Mouse (Mus musculus): ENCODE measurements around the gene Mindy3. TPM values are rescaled to one million over a fixed set of nuclear protein-coding genes. Genes with fewer than 3 reads are reported as not detected.
A peak's percentile ranks its signal among the peaks of the same experiment; 100 is the strongest.
"Not testable (repeated sequence)": the region's sequence is repeated elsewhere in the genome, so short reads cannot be mapped to it uniquely, and the experiment has no call there.

Mindy3 gene
- polyA plus RNA-seq (2015; fragmentation: Nextera tagmentation; extraction: Ambion mirVana), result 47.8 and 50.6 TPM in 2 replicates

DNA sequence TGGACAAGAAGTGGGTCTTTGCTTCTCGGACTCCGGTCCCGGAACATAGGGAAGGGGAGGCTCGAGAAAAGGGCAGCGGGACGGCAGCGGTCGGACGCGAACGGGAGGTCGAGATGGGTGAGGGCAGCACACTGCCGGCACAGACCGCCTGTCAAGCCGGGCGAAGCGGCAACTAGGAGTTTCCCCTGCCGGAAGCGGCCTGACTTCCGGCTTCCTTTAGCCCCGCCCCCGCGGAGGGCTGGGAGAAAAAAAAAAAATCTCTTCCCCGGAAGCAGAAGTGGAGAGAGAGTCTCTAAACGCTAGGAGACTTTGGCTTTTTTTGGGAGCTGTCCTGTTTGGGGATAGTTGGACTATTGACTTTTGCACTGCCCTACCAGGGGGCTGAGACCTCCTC, at the start of gene Mindy3:
Mindy3 (minus strand) TSS at position 209 of the 394 bp plus-strand sequence.
- H3K4me1 ChIP-seq (replicated peaks), result peaks cover 17% of the 10 kb centered on the region
- no peaks in the 10 kb centered on the region for H3K36me3 ChIP-seq
- under 1% methylated on average over 25 of the region's 25 CpGs for WGBS
- H3K27ac ChIP-seq, result peak within 1 kb of the TSS; percentile 68
- H3K9ac ChIP-seq (replicated peaks), result peak within 1 kb of the TSS; percentile 75
- ATAC-seq, result peak; percentile 94
- H3K4me2 ChIP-seq (replicated peaks), result peak within 1 kb of the TSS; percentile 79
- peak within 1 kb of the TSS; percentile 64 for H3K4me3 ChIP-seq (replicated peaks)
- H3K9me3 ChIP-seq, result no peaks in the 10 kb centered on the region
- H3K27me3 ChIP-seq, result no peaks in the 10 kb centered on the region

GRCm38 (mm10) chr2:12459732-12460131, 40.5 kb upstream of the Mindy3 start:
- Histone ChIP-seq H3K27me3 (no peaks in the 10 kb centered on the region), H3K36me3 (no peaks in the 10 kb centered on the region), H3K27ac (no peak overlapping the region), H3K9ac (replicated peaks) (no peak overlapping the region), H3K4me3 (replicated peaks) (no peak overlapping the region), H3K9me3 (no peaks in the 10 kb centered on the region), H3K4me1 (replicated peaks) (no peaks in the 10 kb centered on the region), H3K4me2 (replicated peaks) (no peak overlapping the region)
- ATAC-seq, result no peak; the same call in 1 of the 2 replicates
- 76% methylated on average over 1 of the region's 1 CpGs for WGBS

- Histone ChIP-seq H3K9me3 (no peaks in the 10 kb centered on the region), H3K4me1 (replicated peaks) (no peaks in the 10 kb centered on the region), H3K27ac (no peak overlapping the region), H3K36me3 (no peaks in the 10 kb centered on the region), H3K4me3 (replicated peaks) (no peak overlapping the region), H3K4me2 (replicated peaks) (no peak overlapping the region), H3K9ac (replicated peaks) (no peak overlapping the region), H3K27me3 (no peaks in the 10 kb centered on the region)
- no peak for ATAC-seq
- 89% methylated on average over 3 of the region's 3 CpGs for WGBS
Observed at GRCm38 (mm10) chr2:12450108-12450507, 30.8 kb upstream of the Mindy3 start.

DNA sequence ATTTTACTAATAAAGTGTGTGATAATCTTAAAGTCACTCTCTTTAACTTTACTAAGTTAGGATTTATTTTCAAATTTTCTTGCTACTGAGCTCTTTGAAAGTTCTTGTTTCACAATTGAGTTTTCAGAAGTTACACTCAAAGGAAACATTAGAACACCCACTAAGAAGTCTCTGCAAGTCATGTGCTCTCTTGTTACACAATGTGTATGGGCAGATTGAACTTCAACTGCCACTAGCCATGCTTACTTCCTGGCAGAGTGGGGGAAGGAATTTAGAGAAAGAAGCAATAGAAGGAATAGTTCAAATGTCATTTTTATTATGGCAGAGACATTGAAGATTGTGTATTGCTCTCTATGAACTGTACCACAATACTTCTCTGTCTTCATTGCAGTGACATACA, 20.9 kb upstream of the Mindy3 start:
- Histone ChIP-seq H3K9ac (replicated peaks) (no peak overlapping the region), H3K27me3 (no peaks in the 10 kb centered on the region), H3K4me1 (replicated peaks) (no peaks in the 10 kb centered on the region), H3K4me2 (replicated peaks) (no peak overlapping the region), H3K4me3 (replicated peaks) (no peak overlapping the region), H3K27ac (no peak overlapping the region), H3K36me3 (no peaks in the 10 kb centered on the region), H3K9me3 (no peaks in the 10 kb centered on the region)
- no peak for ATAC-seq

- H3K36me3 ChIP-seq, result no peaks in the 10 kb centered on the region
- no peak overlapping the region for H3K4me3 ChIP-seq (replicated peaks)
- no peak for ATAC-seq
- H3K4me1 ChIP-seq (replicated peaks), result no peaks in the 10 kb centered on the region
- no peaks in the 10 kb centered on the region for H3K27me3 ChIP-seq
- H3K4me2 ChIP-seq (replicated peaks), result no peak overlapping the region
- H3K9me3 ChIP-seq, result no peaks in the 10 kb centered on the region
- H3K27ac ChIP-seq, result no peak overlapping the region
- no peak overlapping the region for H3K9ac ChIP-seq (replicated peaks)
- WGBS, result 47% methylated on average over 2 of the region's 2 CpGs
Observed at GRCm38 (mm10) chr2:12439543-12439942, 20.3 kb upstream of the Mindy3 start.

DNA sequence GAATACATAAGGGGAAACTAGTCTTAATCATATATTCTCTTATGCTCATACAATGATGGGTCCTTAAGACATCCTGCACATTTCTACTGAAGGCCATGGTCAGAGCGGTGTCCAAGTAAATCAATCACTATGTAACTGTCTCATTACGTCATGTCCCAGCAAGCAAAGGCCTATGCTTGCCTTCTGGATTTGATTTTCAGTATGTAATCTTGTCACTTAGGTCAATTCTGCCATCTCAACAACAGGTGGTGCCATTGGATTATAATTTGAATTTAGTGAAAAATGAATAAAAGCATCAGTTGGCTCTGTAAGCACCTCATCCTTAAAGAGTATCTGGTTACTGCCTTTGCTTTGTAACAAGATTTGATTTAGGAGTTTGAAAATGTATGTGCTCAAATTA, 18.9 kb upstream of the Mindy3 start:
- Histone ChIP-seq H3K9ac (replicated peaks) (no peak overlapping the region), H3K4me1 (replicated peaks) (no peaks in the 10 kb centered on the region), H3K27me3 (no peaks in the 10 kb centered on the region), H3K4me2 (replicated peaks) (no peak overlapping the region), H3K4me3 (replicated peaks) (no peak overlapping the region), H3K27ac (no peak overlapping the region), H3K9me3 (no peaks in the 10 kb centered on the region), H3K36me3 (no peaks in the 10 kb centered on the region)
- no peak for ATAC-seq
- 90% methylated on average over 2 of the region's 2 CpGs for WGBS

DNA sequence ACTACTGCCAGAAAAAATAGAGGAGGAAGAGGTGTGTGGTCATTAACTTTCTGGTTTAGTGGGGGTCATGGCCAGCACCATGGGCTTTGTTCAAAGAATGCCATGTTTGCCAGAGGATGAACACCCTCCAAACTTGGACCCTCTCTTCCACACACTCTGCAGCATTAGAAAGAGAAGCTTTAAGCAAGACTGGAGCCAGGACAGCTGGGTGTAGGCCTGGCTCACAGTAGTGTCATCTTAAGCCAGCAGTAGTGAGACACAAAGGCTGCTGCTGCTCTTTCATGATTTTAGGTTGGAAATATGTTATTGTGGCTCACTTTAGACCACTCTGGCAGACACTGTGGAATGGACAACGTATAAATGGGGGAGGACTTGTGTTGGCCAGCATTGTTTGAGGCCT, 12.8 kb upstream of the Mindy3 start:
- Histone ChIP-seq H3K4me2 (replicated peaks) (no peak overlapping the region), H3K27me3 (no peaks in the 10 kb centered on the region), H3K9ac (replicated peaks) (no peak overlapping the region), H3K36me3 (no peaks in the 10 kb centered on the region), H3K4me3 (replicated peaks) (no peak overlapping the region), H3K27ac (no peak overlapping the region), H3K9me3 (no peaks in the 10 kb centered on the region), H3K4me1 (replicated peaks) (no peaks in the 10 kb centered on the region)
- ATAC-seq, result no peak
- 88% methylated on average over 1 of the region's 1 CpGs for WGBS

DNA sequence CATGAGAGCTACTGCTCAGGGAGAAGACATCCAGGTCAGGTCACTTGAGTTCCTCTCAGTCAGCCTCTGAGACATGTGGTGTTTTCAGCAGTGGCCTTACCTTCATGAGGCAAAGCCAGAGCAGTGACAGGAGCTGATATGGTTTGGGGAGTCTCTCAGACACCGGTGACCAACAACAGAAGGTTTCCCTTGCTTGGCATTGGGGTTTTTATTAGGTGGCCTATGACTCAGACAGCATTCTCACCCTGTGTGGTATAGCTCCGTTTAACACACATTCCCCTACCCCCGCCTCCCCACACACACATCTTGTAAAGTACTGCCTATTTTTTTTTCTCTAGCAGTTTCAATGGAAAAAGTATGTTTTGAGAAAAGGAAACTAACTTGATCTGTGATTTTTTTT, 5.1 kb upstream of the Mindy3 start:
- no peaks in the 10 kb centered on the region for H3K36me3 ChIP-seq
- no peak overlapping the region for H3K9ac ChIP-seq (replicated peaks)
- no peaks in the 10 kb centered on the region for H3K27me3 ChIP-seq
- H3K4me2 ChIP-seq (replicated peaks), result no peak overlapping the region
- no peak for ATAC-seq
- no peaks in the 10 kb centered on the region for H3K9me3 ChIP-seq
- H3K4me3 ChIP-seq (replicated peaks), result no peak overlapping the region
- no peak overlapping the region for H3K27ac ChIP-seq
- H3K4me1 ChIP-seq (replicated peaks), result no peaks in the 10 kb centered on the region
- WGBS, result 87% methylated on average over 3 of the region's 3 CpGs

GRCm38 (mm10) chr2:12423426-12423825, 4.2 kb upstream of the Mindy3 start:
- not testable (repeated sequence) for H3K4me3 ChIP-seq (replicated peaks); H3K4me1 ChIP-seq (replicated peaks); H3K27ac ChIP-seq; H3K27me3 ChIP-seq; H3K9ac ChIP-seq (replicated peaks); H3K4me2 ChIP-seq (replicated peaks); ATAC-seq; H3K9me3 ChIP-seq; H3K36me3 ChIP-seq
- WGBS, result 68% methylated on average over 6 of the region's 6 CpGs

- H3K36me3 ChIP-seq, result no peaks in the 10 kb centered on the region
- peaks cover 17% of the 10 kb centered on the region for H3K4me1 ChIP-seq (replicated peaks)
- WGBS, result under 1% methylated on average over 40 of the region's 40 CpGs
- ATAC-seq, result peak; percentile 88
- H3K27ac ChIP-seq, result peak overlapping the region; percentile 68
- H3K4me2 ChIP-seq (replicated peaks), result peak overlapping the region; percentile 79
- peak overlapping the region; percentile 75 for H3K9ac ChIP-seq (replicated peaks)
- H3K27me3 ChIP-seq, result no peaks in the 10 kb centered on the region
- no peaks in the 10 kb centered on the region for H3K9me3 ChIP-seq
- H3K4me3 ChIP-seq (replicated peaks), result peak overlapping the region; percentile 64
Observed at GRCm38 (mm10) chr2:12418534-12419261, 572 bp downstream of the Mindy3 start.

- H3K4me3 ChIP-seq (replicated peaks), result peak overlapping the region; percentile 64
- no peak for ATAC-seq
- no peaks in the 10 kb centered on the region for H3K27me3 ChIP-seq
- H3K9ac ChIP-seq (replicated peaks), result peak overlapping the region; percentile 75
- no peaks in the 10 kb centered on the region for H3K36me3 ChIP-seq
- H3K9me3 ChIP-seq, result no peaks in the 10 kb centered on the region
- peak overlapping the region; percentile 79 for H3K4me2 ChIP-seq (replicated peaks)
- no peak overlapping the region for H3K27ac ChIP-seq
- WGBS, result 57% methylated on average over 8 of the region's 8 CpGs
- peaks cover 17% of the 10 kb centered on the region for H3K4me1 ChIP-seq (replicated peaks)
Observed at GRCm38 (mm10) chr2:12418121-12418520, 1.1 kb downstream of the Mindy3 start.

GRCm38 (mm10) chr2:12412309-12412708, 7.0 kb downstream of the Mindy3 start:
- Histone ChIP-seq H3K4me3 (replicated peaks) (no peak overlapping the region), H3K27ac (no peak overlapping the region), H3K4me1 (replicated peaks) (peaks cover 4% of the 10 kb centered on the region; the same call in 1 of the 2 replicates), H3K4me2 (replicated peaks) (no peak overlapping the region), H3K9me3 (no peaks in the 10 kb centered on the region), H3K9ac (replicated peaks) (no peak overlapping the region), H3K36me3 (peaks cover 6% of the 10 kb centered on the region; the same call in 1 of the 2 replicates), H3K27me3 (no peaks in the 10 kb centered on the region)
- WGBS, result 98% methylated on average over 2 of the region's 2 CpGs
- ATAC-seq, result no peak

DNA sequence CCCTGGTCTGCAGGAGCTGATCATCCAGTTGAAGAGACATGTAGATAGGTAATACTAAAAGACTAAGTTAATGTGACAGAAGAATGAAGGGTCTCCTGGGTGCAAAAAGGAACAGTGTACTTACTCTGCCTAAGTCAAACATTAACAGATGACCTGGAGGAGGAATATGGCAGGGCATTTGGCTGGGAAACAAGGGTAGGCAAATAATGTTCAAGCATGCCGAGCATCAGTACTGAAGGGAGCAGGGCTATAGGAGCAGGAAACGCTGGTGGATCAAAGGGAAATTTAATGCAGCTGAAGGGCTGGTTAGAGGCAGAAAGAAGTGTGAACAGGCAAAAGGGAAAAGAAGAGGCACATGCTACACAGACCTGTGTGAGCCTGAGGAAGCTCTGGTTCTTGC, 8.1 kb downstream of the Mindy3 start:
- Histone ChIP-seq H3K4me3 (replicated peaks) (no peak overlapping the region), H3K27ac (no peak overlapping the region), H3K9ac (replicated peaks) (no peak overlapping the region), H3K36me3 (peaks cover 6% of the 10 kb centered on the region; the same call in 1 of the 2 replicates), H3K9me3 (no peaks in the 10 kb centered on the region), H3K27me3 (no peaks in the 10 kb centered on the region), H3K4me2 (replicated peaks) (no peak overlapping the region), H3K4me1 (replicated peaks) (no peaks in the 10 kb centered on the region)
- WGBS, result 78% methylated on average over 2 of the region's 2 CpGs
- ATAC-seq, result no peak
